Mouse (Mus musculus): ENCODE data around the gene Wdfy4. TPM values are rescaled to one million over a fixed set of nuclear protein-coding genes. Genes with fewer than 3 reads are reported as not detected.

Gene Wdfy4
- polyA plus RNA-seq (2015; fragmentation: Nextera tagmentation; extraction: Ambion mirVana), result 0.20 and 0.34 TPM in 2 replicates

DNA sequence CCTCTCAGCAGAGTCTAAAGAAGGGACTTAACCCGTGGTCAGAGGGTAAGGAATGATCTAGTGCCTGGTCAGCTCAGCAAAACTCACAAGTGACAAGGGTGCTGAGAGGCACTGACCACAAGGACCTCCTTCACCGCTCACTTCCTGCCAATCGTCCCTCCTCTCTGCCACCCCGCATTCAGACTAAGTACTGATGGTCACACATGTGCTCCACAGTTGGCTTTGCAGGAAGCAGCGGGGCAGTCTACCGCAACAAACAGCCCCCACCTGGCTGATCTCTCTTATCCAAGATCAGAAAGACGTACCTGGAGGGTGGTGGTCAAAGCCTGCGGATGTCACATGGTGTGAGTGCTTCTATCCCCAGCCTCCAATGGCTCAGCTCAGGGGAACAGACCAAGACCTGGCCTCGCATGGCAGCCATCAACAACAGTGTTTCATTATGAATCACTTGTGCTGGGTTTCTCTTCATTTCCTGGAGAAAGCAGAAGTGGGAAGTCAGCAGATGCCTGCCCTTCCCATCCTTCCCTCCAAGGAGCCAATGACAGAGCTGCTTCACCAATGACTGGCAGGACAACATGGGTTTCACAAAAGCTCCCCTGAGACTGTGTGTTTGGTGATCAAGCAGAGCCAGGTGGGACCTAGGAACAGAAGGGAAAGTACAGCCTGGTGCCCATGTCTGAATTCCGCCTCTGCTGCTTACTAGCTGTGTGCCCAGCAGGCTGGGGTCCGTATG lies at the start of gene Wdfy4:
Gene Wdfy4, minus strand, starts transcription at position 441 of the 733 bp plus-strand sequence.
- H3K4me1 ChIP-seq (replicated peaks; ENCODE audit: insufficient read depth, low read length), result no peaks in the 10 kb centered on the region
- no peaks in the 10 kb centered on the region for H3K36me3 ChIP-seq (ENCODE audit: insufficient read depth, low read length)
- no peak within 1 kb of the TSS for H3K27ac ChIP-seq
- no peak within 1 kb of the TSS for H3K4me3 ChIP-seq (replicated peaks; ENCODE audit: low read depth, low read length)
- ATAC-seq (replicated peaks; ENCODE audit: low FRiP score, low read depth) (no peak), DNase-seq (ENCODE audit: low spot score) (no peak)
- no peaks in the 10 kb centered on the region for H3K27me3 ChIP-seq (ENCODE audit: insufficient read depth, low read length)
- H3K9ac ChIP-seq (ENCODE audit: low read depth, low read length), result no peak within 1 kb of the TSS
- TF ChIP-seq CTCF (IDR thresholded peaks at IDR 0.05; ENCODE audit: low read depth), result no peak
- no peaks in the 10 kb centered on the region for H3K9me3 ChIP-seq (replicated peaks; ENCODE audit: low read length)
- no peak within 1 kb of the TSS for H3K4me2 ChIP-seq (ENCODE audit: low read length)
- WGBS, result 76% methylated on average over 11 of the region's 11 CpGs

DNA sequence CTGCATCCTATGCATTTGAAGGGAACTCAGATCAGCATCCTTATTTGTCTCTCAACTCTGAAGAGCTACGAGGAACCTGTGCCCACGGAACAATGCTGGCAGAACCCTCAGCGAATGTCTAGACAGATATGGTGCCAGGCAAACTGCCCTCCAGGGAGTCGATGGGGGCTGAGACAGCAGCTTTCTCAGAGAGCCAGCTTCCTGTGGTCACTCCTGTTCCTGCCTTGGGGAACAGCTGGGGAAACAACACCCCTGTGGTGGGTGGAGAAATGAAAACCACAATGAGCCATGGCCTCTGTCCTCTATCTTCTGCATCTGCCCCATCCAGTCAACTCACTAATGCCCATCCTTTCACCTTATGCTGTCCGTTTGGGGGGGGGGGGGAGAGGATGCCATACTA lies 46.7 kb upstream of the Wdfy4 start:
- Histone ChIP-seq H3K36me3 (ENCODE audit: insufficient read depth, low read length) (no peaks in the 10 kb centered on the region), H3K4me3 (replicated peaks; ENCODE audit: low read depth, low read length) (no peak overlapping the region), H3K9ac (ENCODE audit: low read depth, low read length) (no peak overlapping the region), H3K4me1 (replicated peaks; ENCODE audit: insufficient read depth, low read length) (no peaks in the 10 kb centered on the region), H3K27ac (no peak overlapping the region), H3K4me2 (ENCODE audit: low read length) (no peak overlapping the region), H3K27me3 (ENCODE audit: insufficient read depth, low read length) (no peaks in the 10 kb centered on the region), H3K9me3 (replicated peaks; ENCODE audit: low read length) (no peaks in the 10 kb centered on the region)
- 64% methylated on average over 5 of the region's 5 CpGs for WGBS
- no peak for DNase-seq (ENCODE audit: low spot score)
- ATAC-seq (replicated peaks; ENCODE audit: low FRiP score, low read depth), result no peak
- no peak for TF ChIP-seq CTCF (IDR thresholded peaks at IDR 0.05; ENCODE audit: low read depth)

DNA sequence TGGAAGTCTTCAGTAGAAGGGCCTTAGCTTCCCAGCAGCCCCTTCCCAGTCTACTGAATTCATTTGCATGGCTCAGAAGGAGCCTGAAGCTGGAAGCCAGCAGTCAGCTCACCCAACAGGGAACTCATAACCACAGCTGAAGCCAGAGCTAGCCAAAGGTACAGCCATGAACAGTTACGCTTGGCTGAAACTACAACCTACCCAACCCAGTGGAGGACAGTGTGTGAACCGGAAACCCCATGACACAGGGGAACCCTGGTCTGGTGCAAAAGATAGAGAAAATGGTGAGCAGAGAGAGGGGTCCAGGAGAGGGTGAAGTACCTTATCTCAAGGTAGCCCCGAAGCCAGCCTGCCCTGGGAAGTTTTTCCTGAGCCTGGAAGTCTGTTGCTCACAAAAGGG lies 46.0 kb upstream of the Wdfy4 start:
- TF ChIP-seq CTCF (IDR thresholded peaks at IDR 0.05; ENCODE audit: low read depth), result no peak
- no peaks in the 10 kb centered on the region for H3K9me3 ChIP-seq (replicated peaks; ENCODE audit: low read length)
- WGBS, result 88% methylated on average over 3 of the region's 3 CpGs
- DNase-seq (ENCODE audit: low spot score), result no peak
- H3K4me1 ChIP-seq (replicated peaks; ENCODE audit: insufficient read depth, low read length), result no peaks in the 10 kb centered on the region
- H3K27ac ChIP-seq, result no peak overlapping the region
- no peak overlapping the region for H3K9ac ChIP-seq (ENCODE audit: low read depth, low read length)
- H3K36me3 ChIP-seq (ENCODE audit: insufficient read depth, low read length), result no peaks in the 10 kb centered on the region
- no peak for ATAC-seq (replicated peaks; ENCODE audit: low FRiP score, low read depth)
- H3K4me2 ChIP-seq (ENCODE audit: low read length), result no peak overlapping the region
- H3K4me3 ChIP-seq (replicated peaks; ENCODE audit: low read depth, low read length), result no peak overlapping the region
- H3K27me3 ChIP-seq (ENCODE audit: insufficient read depth, low read length), result no peaks in the 10 kb centered on the region

- no peak for TF ChIP-seq CTCF (IDR thresholded peaks at IDR 0.05; ENCODE audit: low read depth)
- Histone ChIP-seq H3K9ac (ENCODE audit: low read depth, low read length) (no peak overlapping the region), H3K4me1 (replicated peaks; ENCODE audit: insufficient read depth, low read length) (no peaks in the 10 kb centered on the region), H3K27ac (no peak overlapping the region), H3K36me3 (ENCODE audit: insufficient read depth, low read length) (no peaks in the 10 kb centered on the region), H3K27me3 (ENCODE audit: insufficient read depth, low read length) (no peaks in the 10 kb centered on the region), H3K4me2 (ENCODE audit: low read length) (no peak overlapping the region), H3K4me3 (replicated peaks; ENCODE audit: low read depth, low read length) (no peak overlapping the region), H3K9me3 (replicated peaks; ENCODE audit: low read length) (no peaks in the 10 kb centered on the region)
- DNase-seq (ENCODE audit: low spot score) (no peak), ATAC-seq (replicated peaks; ENCODE audit: low FRiP score, low read depth) (no peak)
- whole genome bisulfite sequencing, result 88% methylated on average over 4 of the region's 4 CpGs
Observed at GRCm38 (mm10) chr14:33230672-33231071, 45.4 kb upstream of the Wdfy4 start.

DNA sequence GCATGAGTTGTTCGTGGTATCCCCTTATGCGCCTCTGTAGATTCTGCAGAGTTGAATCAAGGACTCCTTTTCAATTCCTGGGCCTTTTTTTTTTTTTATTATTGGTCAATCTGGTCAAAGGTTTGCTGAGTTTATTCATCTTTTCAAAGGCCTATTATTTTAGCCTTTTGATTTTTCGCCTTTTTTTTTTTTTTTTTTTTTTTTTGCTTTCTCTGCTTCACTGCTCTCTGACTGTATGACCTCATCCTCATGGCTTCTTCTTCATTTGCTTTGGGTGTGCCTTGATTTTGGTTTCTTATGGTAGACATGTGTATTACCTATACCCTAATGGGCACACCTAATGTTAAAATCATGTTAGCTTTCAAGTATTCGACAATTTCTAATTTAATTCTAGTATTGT lies 39.9 kb upstream of the Wdfy4 start:
- ATAC-seq (replicated peaks; ENCODE audit: low FRiP score, low read depth), result no peak
- no peak for TF ChIP-seq CTCF (IDR thresholded peaks at IDR 0.05; ENCODE audit: low read depth)
- Histone ChIP-seq H3K4me3 (replicated peaks; ENCODE audit: low read depth, low read length) (no peak overlapping the region), H3K9ac (ENCODE audit: low read depth, low read length) (no peak overlapping the region), H3K4me1 (replicated peaks; ENCODE audit: insufficient read depth, low read length) (no peaks in the 10 kb centered on the region), H3K27ac (no peak overlapping the region), H3K4me2 (ENCODE audit: low read length) (no peak overlapping the region), H3K27me3 (ENCODE audit: insufficient read depth, low read length) (no peaks in the 10 kb centered on the region), H3K9me3 (replicated peaks; ENCODE audit: low read length) (no peaks in the 10 kb centered on the region), H3K36me3 (ENCODE audit: insufficient read depth, low read length) (no peaks in the 10 kb centered on the region)
- no peak for DNase-seq (ENCODE audit: low spot score)
- 89% methylated on average over 4 of the region's 4 CpGs for WGBS

GRCm38 (mm10) chr14:33216343-33217208 lies 31.3 kb upstream of the Wdfy4 start:
- ATAC-seq (replicated peaks; ENCODE audit: low FRiP score, low read depth) (no peak), DNase-seq (ENCODE audit: low spot score) (no peak)
- 87% methylated on average over 19 of the region's 19 CpGs for WGBS
- H3K4me2 ChIP-seq (ENCODE audit: low read length), result no peak overlapping the region
- no peaks in the 10 kb centered on the region for H3K36me3 ChIP-seq (ENCODE audit: insufficient read depth, low read length)
- no peak for TF ChIP-seq CTCF (IDR thresholded peaks at IDR 0.05; ENCODE audit: low read depth)
- H3K4me1 ChIP-seq (replicated peaks; ENCODE audit: insufficient read depth, low read length), result no peaks in the 10 kb centered on the region
- no peak overlapping the region for H3K4me3 ChIP-seq (replicated peaks; ENCODE audit: low read depth, low read length)
- H3K27ac ChIP-seq, result no peak overlapping the region
- H3K27me3 ChIP-seq (ENCODE audit: insufficient read depth, low read length), result 0 out of 2 replicates have a peak, but pooled peaks cover 5% of the 10 kb centered on the region
- no peak overlapping the region for H3K9ac ChIP-seq (ENCODE audit: low read depth, low read length)
- H3K9me3 ChIP-seq (replicated peaks; ENCODE audit: low read length), result no peaks in the 10 kb centered on the region
